Mouse (Mus musculus) layer of hippocampus, adult 8-10 months (tissue): ENCODE data around the gene Ust. TPM values are rescaled to one million over a fixed set of nuclear protein-coding genes. Genes with fewer than 3 reads are reported as not detected.

Experiments
- DNase-seq, 2 experiments: peaks; one replicate each; pipeline ENCODE4 v3.0.0; 2022; ENCODE audit warnings: low spot score in 2 of 2
- total RNA-seq, 4 experiments: library from RNA; stranded (reverse); gene quantifications; 2 replicates each; pipeline ENCODE4 v1.2.4; 2022

The Ust gene
- total RNA-seq, 4 experiments from 2014 or later, result 55.3 to 61.3 (median 57.6) TPM

DNA sequence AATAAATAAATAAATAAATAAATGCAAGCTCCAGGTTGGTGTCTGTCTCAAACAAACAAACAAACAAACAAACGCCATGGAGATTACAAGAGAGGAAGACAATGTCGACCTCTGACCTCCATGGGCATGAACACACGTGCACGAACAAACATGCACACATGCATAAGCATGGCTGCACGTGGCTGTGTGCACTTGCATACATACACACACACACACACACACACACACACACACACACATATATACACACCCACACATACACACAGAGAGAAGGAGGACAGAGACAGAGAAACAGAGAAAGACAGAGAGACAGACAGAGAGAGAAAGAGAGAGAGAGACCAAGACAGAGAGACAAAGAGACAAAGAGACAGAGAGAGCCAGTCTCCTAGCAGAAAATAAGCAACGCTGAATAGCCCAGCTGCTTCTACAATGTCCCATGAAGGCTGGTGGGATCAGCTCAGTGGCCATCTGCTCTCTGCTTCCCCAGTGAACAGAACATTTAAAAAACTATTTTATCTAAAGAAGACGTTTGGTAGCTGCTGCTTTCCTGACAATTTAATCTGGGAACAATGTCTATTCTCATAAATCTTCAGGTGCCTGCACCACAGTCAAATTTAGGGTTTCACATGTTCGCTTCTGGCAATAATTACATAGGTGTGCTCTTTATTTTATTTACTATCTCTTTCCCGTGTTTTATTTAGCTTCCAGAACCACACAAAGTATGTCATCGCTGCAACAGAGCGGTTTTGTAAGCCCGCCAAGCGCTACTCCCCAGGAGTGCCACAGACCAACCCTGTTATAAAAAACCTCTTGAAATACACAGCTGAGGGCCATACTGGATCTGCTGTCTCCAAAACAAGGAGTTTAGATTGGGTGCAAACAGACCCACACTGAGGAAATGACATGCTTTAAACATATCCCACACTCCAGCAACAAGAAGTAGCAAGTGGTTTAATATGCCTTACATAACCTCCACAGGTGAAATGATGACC, 89.5 kb downstream of the Ust start:
- DNase-seq, result peak; percentile 42 to 56

DNA sequence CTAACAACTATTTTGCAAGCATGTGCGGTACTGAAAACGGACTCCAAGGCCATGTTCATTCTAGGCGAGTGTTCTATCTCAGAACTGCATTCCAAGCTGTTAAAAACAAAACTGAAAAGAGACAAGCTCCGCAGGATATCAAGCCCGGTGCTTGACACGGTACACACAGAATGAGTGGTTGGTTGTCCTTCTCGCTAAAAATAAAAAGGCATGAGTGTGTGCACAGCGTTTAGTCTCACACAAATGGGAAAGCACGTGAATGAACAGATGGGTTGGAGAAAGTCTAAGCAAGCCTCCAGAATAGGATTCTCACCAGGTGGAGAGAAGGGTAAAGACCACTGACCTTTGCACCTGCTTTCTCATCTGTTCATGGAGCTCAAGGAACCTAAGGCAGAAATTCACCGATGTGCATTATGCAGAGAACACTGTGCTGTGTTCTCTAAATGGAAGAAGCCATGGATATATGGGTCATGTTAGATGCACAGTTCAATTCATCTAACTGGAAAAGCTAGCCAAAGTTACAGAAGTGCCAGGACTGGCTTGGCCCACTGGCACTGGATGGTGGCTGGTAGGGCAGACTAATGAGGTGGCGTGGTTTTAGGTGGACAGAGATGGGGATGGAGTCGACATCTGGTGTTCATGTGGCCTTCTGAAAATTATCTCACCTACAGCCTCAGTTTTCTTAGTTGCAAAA, 90.8 kb downstream of the Ust start:
- DNase-seq, result no peak

DNA sequence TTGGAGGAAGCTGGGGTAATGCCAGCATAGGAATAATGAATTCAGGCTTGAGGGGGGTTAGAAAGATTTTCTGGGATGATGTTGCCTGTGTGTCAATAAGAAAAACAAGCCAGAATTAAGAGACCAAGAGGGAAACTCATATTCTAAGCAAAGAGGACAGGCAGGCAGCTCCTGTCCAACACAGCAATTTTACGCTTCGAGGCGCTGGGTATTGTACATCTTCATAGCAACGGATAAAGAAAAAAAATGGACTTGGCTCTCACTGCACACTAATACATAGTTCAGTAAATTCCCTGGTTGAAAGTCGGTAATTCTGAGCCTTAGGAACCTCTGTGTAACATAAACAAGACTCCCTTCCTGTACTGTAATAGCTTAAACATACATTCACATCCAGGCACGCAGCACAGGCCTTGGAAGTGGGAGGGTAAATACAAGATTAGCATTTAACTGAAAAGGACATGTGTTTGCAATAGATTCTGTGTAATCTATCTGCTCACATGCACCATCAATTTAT, 99.1 kb downstream of the Ust start:
- DNase-seq, result no peak

DNA sequence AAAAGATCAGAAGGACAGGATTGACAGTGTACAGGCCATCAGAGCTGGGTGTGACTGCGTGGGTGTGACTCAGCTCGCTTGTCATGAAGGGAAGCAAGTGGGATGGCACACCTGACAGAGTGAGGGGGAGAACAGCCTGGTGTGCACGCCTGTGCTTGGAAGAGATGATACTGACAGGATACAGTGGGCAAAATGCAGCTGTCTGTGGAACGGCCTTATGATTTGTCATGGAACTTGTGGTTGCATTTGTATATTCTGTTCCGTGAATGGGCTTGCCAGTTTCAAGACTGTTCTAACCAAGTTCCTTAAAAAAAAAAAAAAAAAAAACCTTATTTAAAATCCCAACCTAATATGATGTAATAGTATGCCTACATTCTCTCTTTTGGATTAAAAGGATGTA, 103.2 kb downstream of the Ust start:
- DNase-seq, result no peak

DNA sequence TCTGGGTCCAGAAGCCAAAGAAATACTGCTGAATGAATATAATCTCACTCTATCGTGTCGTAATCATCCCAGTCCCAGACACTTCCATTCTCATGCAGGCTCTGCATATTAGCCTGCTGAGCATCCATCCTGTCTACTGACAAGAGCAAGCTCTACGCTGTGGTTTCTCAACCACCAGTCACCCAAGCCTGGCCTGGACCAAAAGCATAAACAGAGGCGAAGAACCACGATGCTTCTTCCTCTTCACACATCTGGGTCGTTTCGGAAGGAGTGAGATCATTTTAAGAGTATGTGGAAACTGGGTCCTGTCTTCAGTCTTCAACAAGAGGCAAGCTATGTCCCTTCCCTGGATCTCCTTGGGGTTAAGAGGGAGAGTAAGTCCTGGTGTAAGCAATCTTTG, 103.6 kb downstream of the Ust start:
- DNase-seq, result no peak

DNA sequence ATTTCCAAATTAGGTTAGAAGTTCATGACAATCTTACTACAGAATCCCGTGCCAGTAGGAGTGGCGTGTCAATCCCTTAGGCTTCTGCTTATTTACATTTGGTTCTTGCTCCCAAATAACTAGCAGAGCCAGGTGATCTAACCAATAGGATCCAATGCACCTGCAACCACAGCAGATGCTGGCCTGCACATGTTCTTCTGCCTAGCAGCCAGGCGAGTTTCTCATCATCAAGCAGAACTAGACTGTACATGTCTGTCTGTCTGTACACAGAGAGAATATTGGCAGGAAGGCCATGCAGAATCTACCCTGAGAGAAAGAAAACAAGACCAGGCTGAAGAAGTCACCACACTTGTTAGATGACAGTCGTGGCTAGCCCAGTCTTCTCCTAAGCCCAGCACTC, 113.5 kb downstream of the Ust start:
- DNase-seq, result no peak

DNA sequence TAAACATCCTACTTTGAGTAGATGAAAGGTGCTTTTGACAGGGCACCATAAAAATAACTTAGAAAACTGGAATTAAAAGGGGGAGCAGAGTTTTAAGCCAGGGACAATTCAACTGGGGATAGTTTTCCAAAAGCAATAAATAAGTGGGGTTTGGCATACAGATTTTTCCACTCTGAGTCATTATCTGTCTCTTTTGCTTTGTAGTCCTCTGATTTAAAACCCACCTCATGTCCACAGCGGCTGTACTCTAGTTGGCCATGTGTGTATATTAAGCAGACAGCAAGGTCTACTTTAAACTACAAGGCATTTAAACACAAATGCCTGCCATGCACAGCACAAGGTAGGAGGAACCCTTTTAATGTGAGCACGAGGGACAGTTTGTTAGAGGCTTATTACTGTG, 126.4 kb downstream of the Ust start:
- DNase-seq, result no peak

DNA sequence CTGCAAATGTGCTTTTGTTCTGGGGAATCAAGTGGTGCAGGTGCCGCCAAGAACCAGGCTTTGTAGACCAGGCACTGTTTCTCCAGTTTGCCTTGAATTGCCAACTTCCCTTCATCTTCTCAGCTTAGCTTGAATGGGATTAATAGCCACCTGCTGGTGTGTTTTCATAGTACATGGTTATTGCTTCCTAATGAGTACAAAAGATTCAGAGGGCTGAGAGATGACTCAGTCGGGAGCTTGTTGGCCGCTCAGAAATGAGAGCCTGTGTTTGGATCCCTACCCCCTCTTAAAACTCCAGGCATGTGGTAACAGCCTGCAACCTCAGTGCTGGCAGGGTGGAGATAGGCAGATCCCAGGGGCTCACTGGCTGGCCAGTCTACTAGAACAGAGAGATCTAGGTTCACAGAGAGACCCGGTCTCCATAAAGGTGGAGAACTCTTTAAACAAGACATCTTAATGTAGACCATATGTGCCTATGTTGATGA, 127.3 kb downstream of the Ust start:
- DNase-seq, result peak; percentile 29 to 54

DNA sequence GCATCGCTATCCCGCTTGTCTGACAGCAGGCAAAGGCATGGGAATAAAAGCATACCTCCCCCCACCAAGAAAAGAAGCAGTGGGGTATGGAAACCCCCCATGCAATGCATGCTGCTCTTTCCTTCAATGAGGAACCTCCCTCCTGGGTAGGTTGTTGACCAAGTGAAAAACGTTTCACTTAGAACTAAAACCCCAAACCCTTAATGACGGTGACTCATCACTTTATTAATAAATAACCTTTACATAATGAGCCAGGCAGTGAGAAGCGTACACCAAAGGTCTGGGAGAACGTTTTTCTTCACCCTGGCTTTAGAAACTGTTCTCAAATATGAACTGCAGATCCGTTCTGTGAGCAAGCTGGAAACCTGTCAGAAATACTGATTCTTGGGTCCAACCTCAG, 130.4 kb downstream of the Ust start:
- no peak for DNase-seq

DNA sequence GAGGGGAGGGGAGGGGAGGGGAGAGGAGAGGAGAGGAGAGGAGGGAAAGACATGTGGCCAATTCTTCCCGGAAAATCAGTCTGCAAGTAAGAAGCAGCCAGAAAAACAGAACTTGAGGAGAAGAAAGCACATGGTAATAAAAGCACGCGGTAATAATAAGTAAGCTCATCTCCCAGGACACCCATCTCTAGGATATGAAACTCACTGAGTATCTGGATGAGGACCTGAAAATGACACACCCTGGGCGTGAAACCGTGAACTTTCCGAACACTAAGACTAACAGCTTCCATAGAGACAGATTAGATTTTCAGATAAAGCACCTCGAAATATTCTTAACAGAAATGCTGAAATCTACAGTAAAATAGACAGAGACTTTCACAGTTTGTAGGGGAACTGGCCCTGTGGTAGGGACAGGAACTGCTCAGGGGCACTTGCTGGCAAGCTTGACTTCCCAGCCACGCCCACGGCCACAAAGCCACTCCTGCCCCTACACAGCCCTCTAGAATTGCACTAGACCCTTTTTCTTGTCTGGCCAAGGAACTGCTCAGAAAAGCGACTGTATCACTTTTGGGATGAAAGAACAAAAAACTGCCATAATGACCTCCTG, 148.6 kb downstream of the Ust start:
- no peak for DNase-seq

DNA sequence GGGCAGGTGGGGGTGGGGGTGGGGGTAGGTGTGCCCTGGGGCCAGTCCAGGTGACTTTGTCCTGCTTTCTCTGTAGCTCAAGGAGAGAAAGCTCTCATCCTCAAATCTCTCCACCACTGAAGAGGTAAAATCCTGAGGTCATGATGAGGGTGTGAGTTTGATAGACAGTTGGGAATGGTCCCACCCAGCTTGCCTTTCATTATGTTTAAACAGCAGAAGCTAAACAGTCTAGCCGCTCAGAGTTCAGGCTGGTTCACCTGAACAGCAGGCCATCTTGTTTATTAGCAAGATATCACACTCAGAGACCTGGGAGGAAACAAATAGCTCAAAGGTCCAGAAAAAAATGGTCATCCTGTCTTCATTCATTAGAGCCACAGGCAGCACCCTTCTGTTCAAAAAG, 152.8 kb downstream of the Ust start:
- DNase-seq, result no peak

DNA sequence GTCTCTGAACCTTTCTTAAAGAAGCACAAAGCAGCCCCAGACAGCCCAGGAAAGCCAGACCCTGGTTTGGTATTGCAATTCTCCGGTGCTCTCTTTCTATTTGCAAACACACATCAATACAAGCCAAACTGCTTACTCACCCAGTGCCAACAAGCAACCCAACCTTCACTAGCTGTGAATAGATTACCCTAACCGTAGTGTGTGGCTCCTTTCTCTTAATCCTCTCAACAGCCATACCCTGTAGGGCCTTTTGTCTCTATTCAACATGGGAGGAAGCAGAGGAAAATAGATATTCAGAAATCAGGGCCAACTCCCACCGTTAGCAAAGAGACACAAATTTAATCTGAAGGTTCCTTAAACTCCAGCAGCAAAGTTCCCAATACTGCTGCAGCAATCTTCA, 154.4 kb downstream of the Ust start:
- DNase-seq, result no peak

DNA sequence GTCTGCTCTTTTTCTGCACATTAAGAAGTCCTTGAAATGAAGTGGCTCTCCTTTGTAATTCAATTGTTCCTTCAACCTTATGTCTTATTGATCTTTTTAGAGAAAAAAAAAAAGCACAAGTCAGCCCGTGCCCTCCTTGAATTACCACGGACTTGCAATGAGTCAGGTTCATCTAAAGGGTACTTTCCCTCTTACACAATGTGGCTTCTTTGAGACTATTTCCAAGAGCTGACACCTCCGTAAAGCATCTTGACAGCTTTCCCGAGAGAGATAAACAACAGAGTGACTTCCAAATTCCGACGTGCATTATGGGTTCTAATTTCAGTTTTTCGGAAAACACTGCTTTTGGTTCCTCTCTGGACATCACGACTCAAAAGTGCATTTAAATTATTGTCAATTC, 155.3 kb downstream of the Ust start:
- no peak for DNase-seq

DNA sequence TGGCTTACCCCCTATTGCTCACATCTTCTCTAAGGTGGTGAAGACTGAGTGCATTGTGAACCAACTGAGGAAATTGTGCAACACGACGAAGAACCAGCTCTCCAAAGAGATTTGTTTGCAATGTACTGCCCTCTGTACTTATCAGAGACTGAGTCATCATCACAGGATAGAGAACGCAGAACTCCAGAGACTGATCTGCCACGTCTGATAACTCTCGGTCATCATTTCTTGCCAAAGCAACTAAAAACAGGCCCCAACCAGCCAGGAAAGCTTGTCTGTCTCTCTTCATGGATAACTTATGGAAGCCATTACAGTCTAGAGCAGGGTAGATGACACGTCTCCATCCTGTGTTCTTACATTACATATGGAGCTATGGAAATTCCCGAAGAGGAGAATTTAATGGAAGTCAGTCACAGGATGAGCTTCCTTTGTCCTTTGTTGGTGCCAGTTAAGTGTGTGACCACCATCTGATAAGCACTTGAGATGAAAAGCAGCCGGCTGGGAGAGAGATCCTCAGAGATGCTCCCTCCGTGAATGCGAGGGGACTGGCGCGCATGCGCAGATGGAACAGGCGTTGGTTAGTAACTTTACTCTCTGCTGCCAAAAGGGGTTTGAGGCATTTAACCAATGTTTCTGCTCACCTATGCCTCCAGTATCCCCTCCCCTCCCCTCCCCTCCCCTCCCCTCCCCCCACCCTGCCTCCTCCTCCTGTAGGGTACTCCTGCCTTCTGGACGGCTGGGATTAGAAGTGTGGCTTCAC, 160.2 kb downstream of the Ust start:
- DNase-seq, result no peak

DNA sequence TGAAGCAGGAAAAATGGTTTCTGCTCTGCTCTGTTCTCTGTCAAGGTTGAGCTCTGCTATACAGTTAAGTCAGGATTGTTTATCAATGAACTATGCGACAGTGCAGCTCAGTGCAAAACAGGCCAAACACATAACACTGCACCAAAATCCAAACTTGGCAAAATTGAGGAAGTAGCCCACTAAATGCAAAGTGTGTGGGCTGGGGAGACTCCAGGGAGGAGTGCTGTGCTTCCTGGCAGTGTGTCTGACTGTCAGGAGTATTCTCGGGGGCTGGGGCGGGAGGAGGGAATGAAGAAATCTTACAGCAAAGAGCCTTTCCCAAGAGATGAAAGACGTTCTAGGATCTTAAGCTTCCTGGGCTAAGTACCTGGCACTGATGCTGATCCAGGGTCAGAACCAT, 165.1 kb downstream of the Ust start:
- no peak for DNase-seq

DNA sequence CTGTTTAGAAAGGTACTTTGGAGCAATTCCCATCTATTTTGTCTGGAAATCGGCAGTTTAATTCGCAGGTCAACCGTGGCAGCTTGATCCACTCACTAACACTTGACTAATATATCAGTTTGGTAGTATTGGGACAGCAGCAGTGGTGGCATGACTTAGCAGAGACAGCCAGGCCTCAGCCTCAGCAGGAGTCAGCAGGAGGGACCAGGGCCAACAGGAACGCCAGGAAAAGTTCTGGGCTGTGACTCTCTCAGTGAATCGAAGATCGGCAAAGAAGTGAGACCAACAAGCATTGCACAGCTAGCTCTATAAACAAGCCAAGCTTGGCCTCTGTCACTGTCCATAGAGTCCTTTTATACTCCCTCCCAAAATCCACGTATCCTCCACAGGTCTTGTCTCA, 168.0 kb downstream of the Ust start:
- DNase-seq, result no peak

DNA sequence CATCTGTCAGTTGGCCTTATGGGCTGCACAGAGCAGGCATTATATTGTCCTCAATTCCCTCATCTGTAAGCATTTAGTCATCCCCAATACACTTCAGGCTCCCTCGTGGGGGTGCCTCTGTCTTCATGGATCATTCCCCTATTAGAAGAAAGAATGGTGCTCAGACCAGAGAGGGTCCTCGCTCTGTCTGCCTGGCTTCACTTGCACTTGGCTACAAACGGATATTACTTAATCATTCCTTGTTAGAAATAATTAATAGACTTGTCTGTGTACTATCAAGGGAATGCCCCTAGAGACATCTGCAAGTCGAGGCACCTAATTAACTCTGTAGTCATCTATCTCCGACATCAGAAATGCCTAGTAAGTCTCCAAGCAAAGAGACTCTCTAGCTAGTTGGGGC, 171.1 kb downstream of the Ust start:
- no peak for DNase-seq

DNA sequence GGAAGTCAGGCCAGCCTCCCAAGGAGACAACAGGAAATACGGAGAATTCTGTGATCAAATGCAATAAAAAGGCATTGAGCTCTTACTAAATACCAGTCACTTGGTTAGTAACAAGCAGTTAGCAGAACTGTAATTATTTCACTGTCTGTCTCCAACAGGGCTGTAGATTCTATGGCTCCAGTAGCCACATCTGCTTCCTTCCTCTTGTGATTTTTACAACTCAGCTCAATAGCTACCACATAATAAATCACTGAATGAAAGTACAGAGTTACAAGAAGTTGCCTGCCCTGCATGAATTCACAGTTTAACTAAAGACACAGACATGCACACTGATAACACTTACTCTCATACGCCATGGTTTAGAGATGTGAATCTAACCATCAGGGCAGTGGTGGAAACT, 176.1 kb downstream of the Ust start:
- DNase-seq, result no peak

DNA sequence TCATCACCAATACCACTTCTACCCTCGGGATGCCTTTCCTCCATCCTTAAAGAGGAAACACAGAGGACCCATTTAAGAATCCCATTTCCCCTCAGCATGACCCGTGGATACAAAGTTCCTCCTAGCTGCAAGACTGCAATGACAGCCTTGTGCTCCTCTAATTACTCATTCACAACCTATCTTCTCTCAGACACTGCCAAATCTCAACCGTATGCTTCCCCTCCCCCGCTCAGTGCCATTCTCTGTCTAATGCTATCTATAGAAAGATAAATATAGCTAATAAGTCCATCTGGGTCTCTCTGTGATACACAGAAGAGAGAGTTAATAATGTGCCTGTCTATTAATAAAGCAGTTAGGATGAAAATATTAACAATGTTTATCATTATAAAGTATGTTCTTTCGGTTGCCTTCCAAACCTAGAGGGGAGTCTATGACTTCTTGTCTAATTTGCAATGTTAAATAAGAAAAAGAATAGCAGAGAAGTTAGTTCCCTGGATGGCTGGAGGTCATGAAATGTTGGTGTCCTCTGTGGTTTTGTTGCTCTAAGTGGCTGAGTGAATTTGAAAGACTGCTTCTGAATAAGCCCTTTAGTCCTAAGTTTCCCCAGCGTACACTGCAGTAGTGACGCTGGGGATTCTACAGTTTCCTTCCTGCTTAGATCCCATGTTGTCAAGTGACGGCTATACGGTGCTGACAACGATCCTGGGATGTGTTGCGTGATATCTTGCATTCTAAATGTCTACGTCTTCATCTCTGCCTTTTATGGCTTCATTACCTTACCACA, 178.8 kb downstream of the Ust start:
- no peak for DNase-seq

DNA sequence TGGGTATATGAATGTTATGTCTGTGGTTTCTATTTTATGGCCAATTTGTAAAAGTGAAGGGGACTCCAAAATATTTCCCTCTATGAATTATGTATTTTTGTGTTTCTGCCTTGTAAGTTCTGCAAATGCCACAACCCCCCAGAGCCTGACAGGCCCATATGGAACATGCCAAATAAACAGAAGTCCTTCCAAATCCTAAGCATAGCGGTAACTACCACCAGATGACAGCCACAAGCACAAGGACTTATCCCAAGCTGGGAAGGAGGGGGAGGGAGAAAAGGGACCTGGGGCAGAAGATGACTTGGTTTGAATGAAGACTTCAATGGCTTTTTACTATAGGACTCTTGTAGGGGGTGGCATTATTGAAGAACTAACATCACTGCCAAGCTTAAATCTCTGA, 182.0 kb downstream of the Ust start:
- DNase-seq, result no peak
